Mouse (Mus musculus) ES-E14 (cell line): ENCODE measurements around the gene Rrh. TPM values are rescaled to one million over a fixed set of nuclear protein-coding genes. Genes with fewer than 3 reads are reported as not detected.

Source experiments
- DNase-seq: peaks from one replicate; pipeline ENCODE4 v3.0.0-alpha.2; 2013; ENCODE audit warnings: low read depth, low spot score
- H3K27ac ChIP-seq: 2 replicates; pipeline ENCODE4 v1.5.1; 2012; ENCODE audit warnings: low read depth, mild to moderate bottlenecking, low read length, moderate library complexity, mixed read lengths; ENCODE audit not compliant: poor library complexity, insufficient read depth, severe bottlenecking
- H3K36me3 ChIP-seq: 2 replicates; pipeline ENCODE4 v1.6.1; 2012; ENCODE audit warnings: mild to moderate bottlenecking, low read length, moderate library complexity, mixed read lengths; ENCODE audit not compliant: control insufficient read depth, poor library complexity, insufficient read depth, severe bottlenecking
- H3K4me1 ChIP-seq, 2 experiments: fragments of 150-350 bp in 1 of 2; sonication (generic) in 1 of 2; 2 replicates each; pipeline ENCODE4 v1.6.1; 2012; ENCODE audit warnings: low read length in 2 of 2, mild to moderate bottlenecking in 1 of 2, mixed read lengths in 1 of 2; ENCODE audit not compliant: control insufficient read depth in 2 of 2, insufficient read depth in 2 of 2, poor library complexity in 1 of 2
- H3K4me3 ChIP-seq, 2 experiments: fragments of 150-350 bp in 1 of 2; sonication (generic) in 1 of 2; 2 replicates each; pipeline ENCODE4 v1.5.1; 2012; ENCODE audit warnings: low read length in 2 of 2, low read depth in 1 of 2, mild to moderate bottlenecking in 1 of 2, mixed read lengths in 1 of 2; ENCODE audit not compliant: insufficient read depth in 1 of 2, poor library complexity in 1 of 2, severe bottlenecking in 1 of 2
- H3K9ac ChIP-seq: 2 replicates; pipeline ENCODE4 v1.6.1; 2012; ENCODE audit warnings: low read depth, mild to moderate bottlenecking, low read length, mixed read lengths; ENCODE audit not compliant: poor library complexity, insufficient read depth, severe bottlenecking
- H3K9me3 ChIP-seq: fragments of 150-350 bp; sonication (generic); 2 replicates; pipeline ENCODE4 v1.6.1; 2012; ENCODE audit warnings: low read depth, mild to moderate bottlenecking, low read length; ENCODE audit not compliant: control insufficient read depth, insufficient read depth
- CHD2 ChIP-seq: IDR thresholded peaks from 2 replicates; pipeline ENCODE4 v1.6.1; 2014; ENCODE audit warnings: mild to moderate bottlenecking, low read depth, low read length, inconsistent platforms
- in situ Hi-C, 2 experiments: fragments of 600-800 bp; cut with MboI; formaldehyde crosslinking; loops; one replicate each; pipeline ENCODE4 v1.15.1; 2025; ENCODE audit warnings: low sequenced_read_pairs in 2 of 2, inconsistent platforms in 1 of 2; ENCODE audit not compliant: unreplicated experiment in 2 of 2
- total RNA-seq: library from RNA; depleted of rRNA; stranded (reverse); fragments of 300-350 nt; gene quantifications from 2 replicates; pipeline ENCODE4 v1.2.3, GENCODE M21; 2012; rRNA removed

The Rrh gene
- total RNA-seq, 1 experiment: 0.94 TPM

DNA sequence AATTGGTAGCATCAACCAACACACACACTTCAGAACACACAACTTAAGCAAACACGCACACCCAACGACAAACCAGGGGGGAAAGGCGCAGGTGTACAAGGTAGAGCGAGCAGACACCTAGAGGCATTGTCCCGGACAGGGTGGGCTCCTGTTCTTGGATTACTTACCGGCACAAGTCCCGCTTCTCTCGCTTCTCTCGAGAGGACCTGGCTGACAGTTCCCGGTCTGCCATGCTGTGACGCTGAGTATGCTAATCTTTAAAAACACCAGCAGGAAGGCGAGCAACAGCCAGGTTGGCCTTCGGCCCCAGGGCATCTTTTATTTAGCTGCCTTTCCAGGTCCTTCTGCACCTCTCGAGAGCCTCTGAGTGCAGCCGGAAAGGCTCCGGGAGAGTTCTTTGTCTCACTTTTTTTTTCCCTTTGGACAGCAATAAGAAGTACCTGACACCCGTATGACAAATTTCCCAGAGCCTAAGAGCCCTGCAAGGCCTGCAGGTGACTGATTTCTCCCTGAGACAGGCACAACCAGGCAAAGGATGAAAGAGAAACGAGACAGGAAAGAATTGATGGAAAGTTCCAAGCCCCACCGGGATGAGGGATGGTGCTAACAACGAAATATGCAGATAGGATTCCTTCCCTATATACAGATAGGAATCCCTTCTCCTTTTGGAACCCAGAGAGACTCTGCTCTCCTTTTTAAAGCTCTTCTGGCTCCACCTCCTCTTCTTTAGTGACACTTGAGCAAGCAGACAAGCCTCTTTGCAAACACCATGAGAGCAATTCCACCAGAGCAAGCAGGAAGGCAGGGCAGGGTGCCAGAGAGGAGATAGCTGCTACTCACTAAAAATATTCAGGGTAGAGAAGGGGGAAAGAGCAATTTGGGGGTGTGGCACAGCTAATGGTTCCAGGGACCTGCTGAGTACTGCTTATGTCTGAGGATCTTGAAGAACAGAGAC lies 67.5 kb downstream of the Rrh start, which contains the start of gene Egf:
TSS of gene Egf (minus strand) at position 667 of the 955 bp plus-strand sequence.
- Histone ChIP-seq H3K4me1 (peaks cover 1 to 4% of the 10 kb centered on the region in 2 experiments; a peak in 1 of 4 replicates), H3K27ac (no peak within 1 kb of the TSS), H3K9me3 (no peaks in the 10 kb centered on the region), H3K9ac (no peak within 1 kb of the TSS), H3K4me3 (no peak within 1 kb of the TSS; a peak in 1 of 4 replicates), H3K36me3 (no peaks in the 10 kb centered on the region)
- in situ Hi-C loops: no loop called here
- DNase-seq: no peak
- TF ChIP-seq CHD2: no peak

Other genes starting within 250 kb of the Rrh start
- 2.2 and 2.4 TPM in 2 replicates for gene Egf, start 67.3 kb downstream of the Rrh start, total RNA-seq
- not detected in 2 replicates for gene Lrit3, start 18.6 kb downstream of the Rrh start, total RNA-seq
- gene Gar1, start 8.8 kb upstream of the Rrh start, total RNA-seq: 62.7 and 79.1 TPM in 2 replicates
- gene Cfi, start 13.3 kb upstream of the Rrh start, total RNA-seq: not detected in 2 replicates
- 37.3 and 55.3 TPM in 2 replicates for gene Pla2g12a, start 56.0 kb upstream of the Rrh start, total RNA-seq
- 5.0 and 6.2 TPM in 2 replicates for gene Casp6, start 78.8 kb upstream of the Rrh start, total RNA-seq
- 0.54 TPM in 1 of 2 replicates, not detected in the other for gene Mcub, start 147.6 kb upstream of the Rrh start, total RNA-seq
- 39.6 and 43.8 TPM in 2 replicates for gene Sec24b, start 239.0 kb upstream of the Rrh start, total RNA-seq